Mouse (Mus musculus) olfactory bulb, adult 2 months (tissue): ENCODE data around the gene Tcl1. TPM values are rescaled to one million over a fixed set of nuclear protein-coding genes. Genes with fewer than 3 reads are reported as not detected.
"Not testable (repeated sequence)": the region's sequence is repeated elsewhere in the genome, so short reads cannot be mapped to it uniquely, and the experiment has no call there.

ENCODE experiments used
- H3K27ac ChIP-seq: fragments of 200-500 bp; 2 replicates; pipeline ENCODE4 v1.5.1; 2012; ENCODE audit warnings: low read depth, low read length; ENCODE audit not compliant: insufficient read depth
- H3K4me1 ChIP-seq: fragments of 200-500 bp; 2 replicates; pipeline ENCODE4 v1.6.1; 2012; ENCODE audit warnings: low read length; ENCODE audit not compliant: control insufficient read depth, insufficient read depth
- H3K4me3 ChIP-seq: fragments of 200-500 bp; 2 replicates; pipeline ENCODE4 v1.5.1; 2012; ENCODE audit warnings: mild to moderate bottlenecking, low read depth, low read length, moderate library complexity; ENCODE audit not compliant: insufficient read depth
- CTCF ChIP-seq: fragments of 200-500 bp; IDR thresholded peaks from 2 replicates; pipeline ENCODE4 v1.5.1; 2012; ENCODE audit warnings: low read depth, mild to moderate bottlenecking, low read length, moderate library complexity; ENCODE audit not compliant: insufficient read depth
- POLR2A ChIP-seq: fragments of 200-500 bp; IDR thresholded peaks from 2 replicates; pipeline ENCODE4 v1.6.1; 2012; ENCODE audit warnings: mild to moderate bottlenecking, low read depth, low read length, moderate library complexity; ENCODE audit not compliant: insufficient read depth
- WGBS: fragments of 180-500 bp; shearing (Covaris S2); methylation state at CpG from one replicate; pipeline ENCODE4 v1.1.7; 2018; 5-methylcytosine and 5-hydroxymethylcytosine counted together
- polyA plus RNA-seq: library from polyadenylated mRNA; stranded (reverse); fragments of >200 nt; gene quantifications from 2 replicates; pipeline ENCODE4 v1.2.4, GENCODE M21; 2012; ENCODE audit warnings: low replicate concordance; ENCODE audit not compliant: missing spikeins, insufficient read depth, insufficient read length

The Tcl1 gene
- polyA plus RNA-seq, 1 experiment, result not detected

GRCm38 (mm10) chr12:105181040-105181644 lies 41.5 kb downstream of the Tcl1 start:
- H3K4me1 ChIP-seq, H3K4me3 ChIP-seq, H3K27ac ChIP-seq: not testable (repeated sequence)
- WGBS, result 76% methylated on average over 4 of the region's 4 CpGs

DNA sequence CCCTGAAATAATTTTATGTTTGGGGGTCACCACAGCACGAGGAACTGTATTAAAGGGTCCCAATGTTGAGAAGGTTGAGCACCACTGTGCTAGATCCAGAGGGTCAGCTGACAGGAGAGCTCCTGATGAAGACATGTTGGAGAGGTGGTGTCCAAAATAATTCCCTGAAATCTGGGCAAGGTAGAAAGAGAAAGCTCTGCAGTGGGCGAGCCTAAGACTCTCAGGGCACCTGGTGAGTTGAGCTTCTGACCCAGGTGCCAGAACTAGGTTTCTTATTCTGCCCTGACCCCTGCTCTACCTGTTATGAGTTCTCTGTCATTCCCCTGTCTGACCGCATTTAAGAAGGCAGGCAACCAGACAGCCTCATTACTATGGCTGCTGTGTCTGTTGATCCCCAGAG lies 46.5 kb downstream of the Tcl1 start, which contains the start of gene Tcl1b5:
TSS of gene Tcl1b5 (plus strand) at position 301 of the 400 bp plus-strand sequence.
- 79% methylated on average over 3 of the region's 3 CpGs for WGBS
- H3K4me1 ChIP-seq, H3K27ac ChIP-seq, H3K4me3 ChIP-seq: not testable (repeated sequence)

DNA sequence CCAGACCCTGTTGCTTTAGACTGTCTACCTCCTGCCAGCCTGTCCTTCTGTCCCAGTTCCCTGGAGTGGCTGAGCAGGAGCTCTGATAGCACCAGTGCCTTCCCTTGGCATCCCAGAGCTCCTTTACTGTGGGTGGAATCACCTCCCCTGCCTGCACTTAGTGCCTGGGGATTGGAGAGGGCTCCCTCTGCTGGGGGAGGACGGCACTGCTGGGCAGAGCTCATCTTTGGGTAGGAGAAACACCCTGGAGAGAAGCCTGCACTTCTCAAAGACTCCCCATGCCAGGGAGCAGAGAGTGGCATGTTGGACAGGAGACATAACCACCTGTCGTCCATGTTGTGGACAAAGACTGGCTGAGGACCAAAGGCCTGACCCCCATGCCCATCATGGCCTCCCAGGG lies 48.3 kb downstream of the Tcl1 start:
- WGBS, result 32% methylated on average over 2 of the region's 2 CpGs
- H3K4me1 ChIP-seq, H3K4me3 ChIP-seq, H3K27ac ChIP-seq: not testable (repeated sequence)

GRCm38 (mm10) chr12:105173366-105173765 lies 49.2 kb downstream of the Tcl1 start:
- TF ChIP-seq CTCF (no peak), POLR2A (no peak)
- H3K4me1 ChIP-seq, result no peaks in the 10 kb centered on the region
- 92% methylated on average over 2 of the region's 2 CpGs for WGBS
- H3K27ac ChIP-seq, result no peak overlapping the region
- no peak overlapping the region for H3K4me3 ChIP-seq

Other genes with a start within 250 kb of the Tcl1 start
- not detected in 2 replicates for gene Syne3, start 213.0 kb downstream of the Tcl1 start, polyA plus RNA-seq
- not detected in 2 replicates for gene Glrx5, start 190.1 kb downstream of the Tcl1 start, polyA plus RNA-seq
- gene Tcl1b2, start 76.8 kb downstream of the Tcl1 start, polyA plus RNA-seq, result not detected in 2 replicates
- not detected in 2 replicates for gene Tcl1b1, start 63.1 kb downstream of the Tcl1 start, polyA plus RNA-seq
- not detected in 2 replicates for gene Tcl1b5, start 46.4 kb downstream of the Tcl1 start, polyA plus RNA-seq
- not detected in 2 replicates for gene Tcl1b3, start 31.8 kb downstream of the Tcl1 start, polyA plus RNA-seq
- not detected in 2 replicates for gene Tcl1b4, start 20.8 kb downstream of the Tcl1 start, polyA plus RNA-seq
- gene Tunar, start 111.1 kb upstream of the Tcl1 start, polyA plus RNA-seq, result not detected in 2 replicates
- not detected in 2 replicates for gene D430019H16Rik, start 231.1 kb upstream of the Tcl1 start, polyA plus RNA-seq